Mouse (Mus musculus) spleen, postnatal 14 days (tissue): ENCODE data around the gene Tcf7l1.

ENCODE experiments used
- DNase-seq, 2 experiments: peaks; one replicate each; pipeline ENCODE4 v3.0.0; 2021 to 2022; ENCODE audit warnings: low spot score in 2 of 2

Gene Tcf7l1

DNA sequence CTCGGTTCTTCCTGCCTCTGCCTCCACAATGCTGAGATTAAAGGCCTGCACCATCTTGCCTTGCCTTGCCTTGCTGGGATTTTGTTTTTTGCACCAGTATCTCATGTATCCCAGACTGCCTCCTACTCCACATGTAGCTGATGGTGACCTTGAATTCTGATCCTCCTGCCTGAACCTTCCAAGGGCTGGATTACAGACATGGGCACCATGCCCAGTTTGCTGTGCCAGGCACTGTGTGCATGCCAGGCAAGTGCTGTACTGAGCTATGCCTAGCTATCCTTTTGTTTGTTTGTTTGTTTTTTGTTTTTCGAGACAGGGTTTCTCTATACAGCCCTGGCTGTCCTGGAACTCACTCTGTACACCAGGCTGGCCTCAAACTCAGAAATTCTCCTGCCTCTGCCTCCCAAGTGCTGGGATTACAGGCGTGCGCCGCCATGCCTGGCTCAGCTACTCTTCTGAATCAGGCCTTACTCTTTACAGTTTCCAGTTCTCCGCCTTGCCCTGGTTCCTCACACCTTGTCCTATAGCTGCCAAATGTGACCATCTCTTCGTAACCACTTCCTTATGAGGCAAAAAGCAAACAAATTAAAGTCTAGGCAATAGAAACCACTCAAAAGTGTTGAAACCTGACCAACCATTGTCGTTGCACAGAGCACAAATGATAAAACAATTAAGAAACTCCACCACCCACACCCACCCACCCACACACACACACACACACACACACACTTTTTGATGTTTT lies 165.2 kb downstream of the Tcf7l1 start:
- no peak for DNase-seq

DNA sequence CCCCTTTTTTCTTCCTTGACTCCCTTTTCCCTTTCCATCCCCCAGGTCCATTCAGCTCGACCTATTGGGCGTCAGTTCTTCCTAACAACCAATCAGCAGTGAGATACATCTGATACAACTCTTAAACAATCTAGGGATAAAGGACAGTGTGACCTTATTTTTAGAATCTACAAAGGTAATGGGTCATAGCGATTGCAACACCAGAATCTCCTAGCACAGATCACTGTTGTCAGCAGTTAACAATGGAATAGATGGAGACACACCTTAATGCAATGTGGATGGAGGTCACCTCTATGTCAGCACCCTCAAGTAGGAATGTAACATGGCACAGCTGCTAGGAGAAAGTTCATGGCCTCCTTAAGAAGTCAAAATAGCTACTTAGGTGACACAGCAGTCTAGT lies 166.1 kb downstream of the Tcf7l1 start:
- DNase-seq, result no peak

DNA sequence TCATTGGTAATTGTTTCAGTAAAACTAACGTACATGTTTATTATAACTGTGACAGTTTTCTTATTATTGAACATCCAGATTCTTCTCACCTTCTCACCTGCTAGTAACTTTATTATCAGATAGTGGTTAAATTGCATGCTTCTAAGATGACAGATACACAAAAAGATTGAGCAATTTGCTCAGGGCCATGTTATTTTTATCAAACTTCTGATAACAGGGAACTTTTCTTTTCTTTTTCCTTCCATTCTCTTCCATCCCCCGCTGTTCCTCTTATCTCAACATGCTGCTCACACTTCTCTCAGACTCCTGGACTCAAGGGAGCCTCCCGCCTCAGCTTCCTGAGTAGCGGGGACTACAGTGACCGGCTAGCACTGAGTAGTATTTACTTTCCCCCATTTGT lies 168.1 kb downstream of the Tcf7l1 start:
- no peak for DNase-seq

DNA sequence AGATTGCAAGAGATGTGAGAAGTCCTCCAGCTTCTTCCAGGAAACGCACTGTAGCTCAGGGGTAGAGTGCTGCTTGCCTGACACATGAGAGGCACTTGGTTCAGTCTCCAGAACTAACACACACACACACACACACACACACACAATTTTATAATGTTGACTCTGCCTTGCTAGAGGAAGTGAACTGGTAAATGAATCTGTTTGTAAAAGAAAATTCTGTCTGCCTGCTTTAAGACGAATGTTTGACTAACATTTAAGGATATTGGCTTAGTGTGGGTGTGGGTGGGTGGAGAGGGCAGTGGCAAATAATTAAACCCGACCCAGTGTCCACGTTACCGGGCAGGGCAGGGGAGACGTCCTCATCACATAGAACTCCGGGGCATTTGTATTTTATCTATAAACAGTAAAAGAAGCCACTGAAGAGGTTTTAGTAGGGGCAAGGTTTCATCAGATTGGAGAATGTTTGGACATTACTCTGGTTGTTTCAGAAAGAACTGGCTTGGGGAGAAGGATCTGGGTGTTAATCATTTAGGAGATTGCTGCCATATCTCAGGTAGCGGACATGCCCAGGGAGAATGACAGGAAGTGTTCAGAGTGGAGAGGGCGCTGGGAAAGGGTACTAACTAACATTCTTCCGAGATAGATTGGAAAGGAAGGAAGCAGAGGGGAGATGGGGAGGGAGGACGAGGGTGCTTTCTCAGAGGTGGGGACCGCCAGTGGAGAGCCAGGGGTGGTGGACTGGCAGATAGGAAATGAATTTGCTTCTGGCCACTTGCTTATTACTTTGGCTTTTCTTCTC lies 169.1 kb downstream of the Tcf7l1 start:
- DNase-seq, result no peak

DNA sequence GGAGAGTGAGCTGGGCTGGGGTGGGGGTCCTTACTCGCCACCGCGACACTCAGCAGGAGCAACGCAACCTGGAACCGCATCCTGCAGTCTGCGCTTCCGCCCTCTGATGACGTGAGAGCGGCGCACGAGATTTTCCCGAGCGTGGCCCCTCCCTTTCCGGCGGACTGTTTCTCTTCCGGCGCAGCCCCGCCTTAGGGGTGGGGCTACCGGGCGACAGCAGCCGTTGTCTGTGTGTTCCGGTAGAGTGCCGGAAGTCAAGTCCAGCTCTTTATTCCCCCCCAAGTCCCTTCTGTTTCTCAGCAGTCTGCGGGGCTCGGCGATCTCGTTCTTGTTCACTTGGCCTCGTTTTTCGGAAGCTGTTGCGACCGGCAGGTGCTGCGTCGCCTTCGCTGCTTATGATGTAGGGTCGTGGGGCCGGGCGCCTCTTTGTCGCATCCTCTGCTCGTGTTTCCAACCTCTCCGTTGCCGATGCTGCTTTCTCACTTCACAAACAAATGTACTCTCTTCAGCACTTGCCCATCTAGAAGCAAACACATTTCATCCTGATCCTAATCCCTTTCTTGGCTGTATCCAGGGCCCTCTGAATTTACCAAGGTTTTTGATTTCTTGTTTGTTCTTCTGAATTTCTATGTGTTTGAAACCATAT lies 172.3 kb downstream of the Tcf7l1 start, which contains the start of gene Tgoln1:
Tgoln1 (minus strand) TSS at position 358 of the 646 bp plus-strand sequence.
- peak; percentile 87 to 92 for DNase-seq

DNA sequence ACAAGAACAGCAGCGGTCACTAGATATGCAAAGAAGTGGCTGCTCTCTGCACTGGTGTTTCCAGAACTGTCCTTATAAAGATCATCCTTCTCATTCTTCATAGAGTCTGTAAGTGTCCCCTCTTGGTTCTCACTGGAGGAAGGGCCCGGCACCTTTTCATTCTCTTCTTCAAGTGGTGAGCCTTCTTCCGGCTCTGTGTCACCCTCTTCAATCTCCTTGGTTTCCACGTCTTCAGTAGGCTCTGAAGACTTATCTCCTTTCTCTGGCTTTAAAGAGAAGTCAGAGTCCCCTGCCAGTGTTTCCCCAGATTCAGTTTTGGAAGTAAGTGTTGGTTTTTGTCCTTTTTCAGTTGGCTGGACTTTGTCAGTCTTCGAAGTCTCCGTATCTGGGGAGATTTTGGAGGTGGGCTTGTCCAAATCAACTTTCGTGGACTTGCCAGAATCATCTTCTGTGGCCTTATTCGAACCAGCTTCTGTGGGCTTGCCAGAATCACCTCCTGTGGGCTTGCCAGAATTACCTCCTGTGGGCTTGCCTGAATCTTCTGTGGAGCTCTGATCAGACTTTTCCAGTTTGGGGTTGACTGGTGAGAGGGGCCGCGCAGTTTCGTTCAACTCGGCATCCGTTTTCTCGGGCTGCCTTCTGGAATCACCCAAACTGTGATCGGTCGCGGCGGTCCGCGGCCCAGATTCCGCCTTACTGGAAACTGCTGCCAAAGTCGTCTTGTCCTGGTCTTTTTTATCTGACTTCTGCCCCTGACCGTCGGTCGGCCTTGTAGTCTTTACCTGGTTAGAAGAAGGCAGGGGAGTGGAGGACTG lies 173.3 kb downstream of the Tcf7l1 start:
- DNase-seq, result peak in 1 of 2 experiments; percentile 5

DNA sequence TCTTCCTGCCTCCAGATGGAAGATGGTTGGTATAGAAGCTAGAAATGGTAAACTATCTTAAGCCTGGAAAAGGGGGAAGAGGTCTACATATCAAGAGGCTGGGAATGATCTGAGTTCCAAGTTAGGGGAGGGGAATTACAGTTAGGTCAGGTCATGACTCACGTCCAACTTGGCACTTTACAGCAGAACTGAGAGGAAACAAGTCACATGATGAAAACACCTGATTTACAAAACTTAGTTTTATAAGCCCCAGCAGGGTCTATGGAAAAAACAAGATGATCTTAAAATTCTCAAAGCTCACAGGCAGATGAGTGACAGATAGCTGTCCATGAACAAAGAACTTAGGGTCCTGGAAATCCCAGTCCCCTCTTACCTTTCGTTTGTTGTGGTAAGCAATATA lies 173.9 kb downstream of the Tcf7l1 start:
- no peak for DNase-seq

DNA sequence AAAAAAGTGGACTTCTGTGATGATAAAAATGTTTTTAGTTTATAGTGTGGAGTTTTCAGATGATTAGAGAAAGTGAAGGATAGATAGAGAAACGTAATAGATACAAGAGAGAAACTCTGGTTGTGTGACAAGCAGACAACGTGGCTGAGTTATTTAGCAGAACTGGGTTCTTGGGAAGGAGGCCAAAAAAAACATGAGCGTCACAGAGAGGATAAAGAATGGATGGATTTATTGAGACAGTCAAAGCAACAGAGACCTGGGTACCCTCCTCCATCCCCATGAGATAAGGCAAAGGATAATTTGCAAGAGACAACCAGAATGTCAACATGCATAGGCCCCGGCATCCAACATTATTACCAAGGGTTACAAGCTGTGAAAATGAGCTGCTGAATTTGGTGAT lies 178.8 kb downstream of the Tcf7l1 start:
- no peak for DNase-seq

DNA sequence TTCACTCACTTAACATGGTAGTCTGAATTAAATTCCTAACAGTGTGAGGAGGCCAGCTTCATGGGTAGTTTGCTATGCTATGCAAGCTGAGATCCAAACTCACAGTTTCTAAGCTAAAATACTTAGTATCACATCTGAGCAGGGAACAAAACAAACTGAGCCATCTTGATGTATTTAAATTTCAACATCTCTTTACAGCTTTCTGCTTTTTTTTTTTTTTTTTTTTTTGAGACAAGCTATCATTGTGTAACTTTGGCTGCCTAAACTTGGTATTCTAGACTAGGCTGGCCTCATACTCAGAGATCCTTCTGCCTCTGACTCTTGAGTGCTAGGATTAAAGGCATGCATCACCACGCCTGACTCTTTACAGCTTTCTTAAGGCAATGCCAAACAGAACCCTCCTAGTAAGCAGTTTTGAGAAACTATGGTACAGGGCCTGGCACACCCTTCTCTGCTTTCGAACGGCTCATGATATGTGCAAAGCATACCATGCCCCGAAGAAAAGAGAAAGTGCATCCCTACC lies 180.3 kb downstream of the Tcf7l1 start:
- no peak for DNase-seq

DNA sequence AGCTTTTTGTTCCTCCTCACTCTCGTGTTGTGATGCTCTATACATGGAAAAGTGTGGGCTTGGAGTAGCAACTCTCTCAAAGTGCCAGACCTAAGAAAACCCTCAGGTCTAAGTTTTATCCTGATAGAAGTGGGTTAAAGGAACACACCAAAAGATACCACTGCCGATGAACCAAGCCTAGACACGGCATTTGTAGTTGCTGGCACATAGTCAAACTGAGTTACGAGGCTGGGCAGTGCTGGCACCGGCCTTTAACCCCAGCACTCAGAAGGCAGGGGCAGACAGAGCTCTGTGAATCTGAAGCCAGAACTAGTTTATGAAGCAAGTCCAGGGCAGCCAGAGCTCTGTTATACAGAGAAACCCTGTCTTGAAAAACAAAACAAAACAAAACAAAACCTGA lies 181.4 kb downstream of the Tcf7l1 start:
- DNase-seq, result no peak

DNA sequence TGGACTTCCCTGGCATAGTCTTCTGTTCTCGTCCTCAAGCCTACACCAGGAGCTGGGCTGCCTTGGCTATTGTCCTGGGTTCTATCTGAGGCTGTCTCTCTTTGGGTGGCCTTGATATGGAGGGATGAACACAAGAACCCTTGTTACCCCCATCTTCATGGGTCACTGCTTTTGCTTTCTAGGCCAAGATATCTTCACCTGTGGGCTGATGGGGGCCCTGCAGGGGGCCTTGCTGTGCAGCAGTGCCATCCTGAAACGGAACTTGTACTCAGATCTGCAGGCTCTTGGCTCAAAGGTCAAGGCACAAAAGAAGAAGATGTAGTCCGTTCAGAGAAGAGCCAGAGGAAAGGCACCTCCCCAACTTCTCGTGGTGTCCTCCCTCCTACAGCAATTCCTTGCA lies 182.0 kb downstream of the Tcf7l1 start:
- no peak for DNase-seq

DNA sequence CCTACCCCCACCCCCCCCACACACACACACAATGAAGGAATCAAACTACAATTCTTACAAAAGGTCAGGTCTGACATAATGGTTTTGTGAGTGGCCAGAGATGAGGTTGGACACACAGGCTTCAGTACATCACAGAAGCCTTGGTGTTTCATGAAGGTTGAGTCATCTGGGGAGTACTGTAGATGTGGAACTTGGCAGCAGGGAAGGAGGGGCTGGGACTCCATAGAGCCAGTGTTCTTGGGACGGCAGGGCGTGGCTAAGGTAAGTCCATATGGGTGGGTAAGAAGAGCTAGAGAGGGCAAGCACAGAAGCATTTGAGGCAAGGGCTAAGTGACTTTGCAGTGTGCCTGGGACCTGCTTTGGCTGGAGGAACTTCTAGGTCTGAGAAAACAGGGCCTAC lies 185.0 kb downstream of the Tcf7l1 start:
- DNase-seq, result no peak

DNA sequence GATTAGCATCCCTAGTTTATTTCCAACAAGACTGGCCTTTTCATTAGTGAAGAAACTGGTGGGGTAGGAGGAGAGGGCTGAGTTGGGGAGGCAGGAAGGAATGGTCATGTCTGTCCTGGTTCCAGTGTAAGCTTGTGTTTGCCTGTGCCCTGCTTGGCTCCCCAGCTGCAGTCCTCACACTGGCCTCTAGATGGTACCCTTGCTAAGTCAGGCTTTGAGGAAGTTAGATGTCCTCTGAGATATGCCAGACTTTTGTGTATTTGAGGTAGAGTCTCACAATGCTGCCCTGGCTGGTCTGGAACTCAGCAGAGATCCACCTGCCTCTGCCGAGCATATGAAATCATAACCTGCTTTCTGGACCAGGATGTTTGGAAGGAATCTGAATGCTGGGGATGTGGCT lies 187.3 kb downstream of the Tcf7l1 start:
- peak; percentile 63 to 78 for DNase-seq

DNA sequence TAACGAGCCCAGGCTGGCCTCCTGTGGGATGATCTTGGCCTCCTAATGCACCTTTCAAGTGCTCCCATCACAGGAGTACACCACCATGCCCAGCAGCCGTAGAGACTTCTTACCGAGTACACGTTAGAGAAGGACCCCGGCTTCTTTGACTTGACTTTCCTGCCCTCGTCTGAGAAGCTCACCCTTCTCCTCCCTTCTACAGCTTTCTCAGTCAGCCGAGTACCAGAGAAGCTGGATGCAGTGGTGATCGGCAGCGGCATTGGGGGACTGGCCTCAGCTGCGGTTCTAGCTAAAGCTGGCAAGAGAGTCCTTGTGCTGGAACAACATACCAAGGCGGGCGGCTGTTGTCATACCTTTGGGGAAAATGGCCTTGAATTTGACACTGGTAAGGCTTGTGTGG lies 188.3 kb downstream of the Tcf7l1 start:
- no peak for DNase-seq

DNA sequence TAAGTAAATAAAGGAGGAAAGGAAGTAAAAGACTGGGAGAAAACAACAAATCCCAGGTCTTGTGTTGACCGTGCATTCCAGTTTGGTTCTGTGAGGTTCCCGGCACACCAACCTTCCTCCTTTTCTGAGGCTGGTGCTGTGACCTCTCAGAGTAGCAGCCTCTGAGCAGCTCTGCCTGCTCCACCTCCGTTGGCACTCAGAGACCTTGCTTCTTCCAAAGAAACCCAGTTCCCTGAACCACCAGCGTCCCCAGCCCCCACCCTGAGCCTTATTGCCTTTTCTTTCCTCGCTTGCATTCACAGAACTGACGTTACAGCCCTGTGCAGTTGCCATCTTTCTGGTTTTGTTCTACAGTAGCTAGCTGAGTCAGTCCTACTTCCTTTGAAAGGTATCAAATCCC lies 188.8 kb downstream of the Tcf7l1 start:
- no peak for DNase-seq

DNA sequence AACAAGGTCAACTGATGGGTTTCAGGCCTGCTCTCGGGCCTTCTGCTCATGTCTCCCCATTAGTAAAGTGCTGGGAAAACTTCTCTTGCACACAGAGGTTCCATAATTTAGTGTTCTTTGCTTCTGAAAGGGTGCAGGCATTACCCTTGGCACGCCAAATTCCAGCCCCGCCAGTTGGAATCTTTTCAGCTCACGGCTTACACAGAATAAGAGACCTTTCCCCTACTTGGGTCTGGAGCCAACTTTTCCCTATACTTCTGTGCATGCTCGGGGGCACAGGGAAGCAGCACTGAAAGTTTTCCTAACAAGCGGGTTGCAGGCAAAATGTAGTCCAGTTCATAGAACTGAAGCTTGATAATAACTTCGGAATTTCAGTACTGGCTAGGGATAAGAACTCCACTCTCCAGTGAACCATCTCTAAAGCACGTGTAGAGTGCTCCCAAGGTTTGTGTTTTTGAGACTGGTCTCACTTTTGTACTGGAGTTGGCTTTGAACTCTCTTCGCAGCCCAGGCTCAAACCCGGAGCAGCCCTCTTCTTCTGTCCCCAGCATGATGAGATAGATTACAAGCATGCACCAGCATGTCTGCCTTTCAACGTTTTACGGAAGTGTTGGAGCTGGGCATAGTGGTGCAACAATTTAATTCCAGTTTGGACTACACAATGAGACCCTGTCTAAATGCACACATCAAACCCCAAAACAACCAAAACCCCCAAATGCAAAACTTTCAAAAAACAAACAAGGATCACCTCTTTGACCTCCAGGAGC lies 190.1 kb downstream of the Tcf7l1 start:
- DNase-seq, result no peak

DNA sequence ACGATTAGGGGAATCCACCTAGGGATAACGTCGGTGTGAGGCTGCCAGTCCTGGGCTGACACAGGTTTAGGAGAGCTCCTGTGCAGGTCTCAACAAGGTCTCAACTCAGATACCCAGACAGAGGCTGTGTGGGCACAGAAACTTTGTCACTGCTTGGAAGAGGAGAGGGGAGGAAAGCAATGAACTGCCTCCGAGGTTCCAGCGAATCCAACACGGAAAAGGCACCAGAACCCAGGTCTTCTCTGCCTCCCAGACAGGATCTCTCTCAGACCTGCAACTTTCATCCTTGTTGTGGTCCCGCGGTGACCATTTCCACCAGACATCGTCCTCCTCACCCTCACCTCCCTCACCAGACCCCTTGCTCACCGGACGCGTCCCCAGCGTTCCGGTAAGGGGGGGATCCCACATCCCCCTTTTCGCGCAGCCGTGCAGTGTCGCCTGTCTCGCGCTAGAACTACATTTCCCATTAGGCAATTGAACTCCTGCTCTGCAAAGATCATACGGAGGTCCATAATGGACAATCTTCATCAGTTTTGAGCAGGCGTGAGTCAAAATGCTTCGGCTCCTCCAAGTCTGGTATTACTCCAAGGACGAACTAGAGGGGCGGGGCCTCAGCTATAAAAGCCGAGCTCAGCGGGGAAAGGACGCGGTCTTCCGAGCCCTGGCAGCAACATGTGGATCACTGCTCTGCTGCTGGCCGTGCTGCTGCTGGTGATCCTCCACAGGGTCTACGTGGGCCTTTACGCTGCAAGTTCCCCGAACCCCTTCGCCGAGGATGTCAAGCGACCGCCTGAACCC lies 190.9 kb downstream of the Tcf7l1 start, which contains the start of the genes Elmod3 and Retsat:
Elmod3 (minus strand) TSS at position 458 of the 798 bp plus-strand sequence.
Retsat (plus strand) TSS at position 520 of the 798 bp plus-strand sequence.
- peak; percentile 59 to 71 for DNase-seq

DNA sequence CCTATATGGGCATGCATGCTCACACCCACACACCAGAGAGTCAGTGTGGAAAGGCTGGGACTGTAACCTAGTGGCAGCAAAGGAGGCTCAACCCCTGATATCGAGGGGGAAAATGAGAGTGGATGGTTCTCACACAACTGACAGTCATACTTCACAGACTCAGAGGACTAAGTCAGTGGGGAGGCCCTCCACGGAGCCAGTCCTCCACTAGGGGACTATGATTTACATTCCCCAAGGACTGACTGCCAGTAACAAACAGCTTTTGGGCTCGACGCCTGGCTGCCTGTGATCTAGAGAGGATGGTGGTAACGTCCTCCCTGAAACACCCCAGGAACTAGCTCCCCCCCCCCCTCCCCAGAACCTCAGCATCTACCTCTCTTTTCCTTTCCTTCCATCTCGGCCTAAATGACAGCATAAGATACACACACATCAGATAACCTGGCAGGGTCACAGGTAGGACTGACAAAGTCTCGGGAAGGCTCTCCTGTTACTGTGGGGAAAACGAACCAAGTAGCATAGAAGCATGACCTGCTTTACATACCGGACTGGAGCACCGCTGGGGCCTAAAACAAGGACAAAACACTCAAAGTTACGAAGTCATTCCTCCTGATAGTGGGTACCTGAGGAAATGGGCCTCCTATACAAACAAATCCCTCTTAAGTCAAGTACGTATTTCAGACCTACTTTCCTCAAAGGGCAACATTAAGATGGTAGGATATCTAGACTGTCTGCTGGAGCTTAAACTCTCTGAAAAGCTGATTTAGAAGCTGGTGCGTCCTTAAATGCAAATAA lies 191.8 kb downstream of the Tcf7l1 start:
- DNase-seq, result no peak

DNA sequence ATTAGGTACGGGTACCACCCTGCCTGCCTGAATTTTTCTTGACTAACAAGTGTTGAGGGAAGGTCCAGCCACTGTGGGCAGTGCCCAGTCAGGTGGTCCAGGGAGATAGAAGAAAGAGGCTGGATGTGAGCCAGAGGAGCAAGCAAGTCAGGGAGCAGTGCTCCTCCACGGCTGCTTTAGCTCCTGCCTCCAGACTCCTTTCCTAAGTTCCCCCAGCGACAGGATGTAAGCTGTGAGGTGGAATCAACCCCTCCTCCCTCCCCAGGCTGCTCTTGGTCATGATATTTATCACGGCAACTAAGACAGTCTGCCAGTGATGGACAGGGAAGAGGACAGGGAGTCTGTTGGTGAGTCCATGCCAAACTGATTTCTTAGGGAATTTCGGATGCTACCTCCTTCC lies 195.1 kb downstream of the Tcf7l1 start:
- no peak for DNase-seq
